Mouse (Mus musculus) hindbrain, embryonic 11.5 days (tissue): ENCODE results near the gene Vmn2r44. TPM values are rescaled to one million over a fixed set of nuclear protein-coding genes. Genes with fewer than 3 reads are reported as not detected.
"Not testable (repeated sequence)": the region's sequence is repeated elsewhere in the genome, so short reads cannot be mapped to it uniquely, and the experiment has no call there.

Experiments used
- ATAC-seq: fragments of 200-750 bp; cut with Nextera tagmentation; 2 replicates; pipeline ENCODE4 v1.8.0; 2017; ENCODE audit warnings: mild to moderate bottlenecking, moderate TSS enrichment, moderate library complexity; ENCODE audit not compliant: low FRiP score
- DNase-seq: peaks from one replicate; pipeline ENCODE4 v3.0.0-alpha.2; 2015; ENCODE audit warnings: low spot score
- H3K27ac ChIP-seq: fragments of 300-500 bp; sonication (generic); 2 replicates; pipeline ENCODE4 v1.5.1; 2014; ENCODE audit warnings: mild to moderate bottlenecking, low read depth, low read length
- H3K27me3 ChIP-seq: fragments of 300-500 bp; sonication (generic); 2 replicates; pipeline ENCODE4 v1.6.1; 2014; ENCODE audit warnings: mild to moderate bottlenecking, low read length, moderate library complexity, mixed read lengths; ENCODE audit not compliant: control insufficient read depth, insufficient read depth
- H3K36me3 ChIP-seq: fragments of 300-500 bp; sonication (generic); 2 replicates; pipeline ENCODE4 v1.6.1; 2014; ENCODE audit warnings: mild to moderate bottlenecking, low read length, moderate library complexity, mixed read lengths; ENCODE audit not compliant: control insufficient read depth, insufficient read depth
- H3K4me1 ChIP-seq: fragments of 300-500 bp; sonication (generic); replicated peaks from 2 replicates; pipeline ENCODE4 v1.6.1; 2014; ENCODE audit warnings: low read length, mixed read lengths; ENCODE audit not compliant: control insufficient read depth, insufficient read depth
- H3K4me2 ChIP-seq: fragments of 300-500 bp; sonication (generic); replicated peaks from 2 replicates; pipeline ENCODE4 v1.6.1; 2014; ENCODE audit warnings: mild to moderate bottlenecking, low read depth, low read length
- H3K4me3 ChIP-seq: fragments of 300-500 bp; sonication (generic); 2 replicates; pipeline ENCODE4 v1.5.1; 2014; ENCODE audit warnings: low read depth, low read length
- H3K9ac ChIP-seq: fragments of 300-500 bp; sonication (generic); 2 replicates; pipeline ENCODE4 v1.6.1; 2014; ENCODE audit warnings: low read depth, low read length
- H3K9me3 ChIP-seq: fragments of 300-500 bp; sonication (generic); 2 replicates; pipeline ENCODE4 v1.6.1; 2016; ENCODE audit warnings: low read length; ENCODE audit not compliant: control insufficient read depth
- WGBS: fragments of 180-500 bp; shearing (Covaris S2); extraction: QIAGEN DNeasy Blood & Tissue Kit; methylation state at CpG from one replicate; pipeline ENCODE4 v1.1.7; 2014; 5-methylcytosine and 5-hydroxymethylcytosine counted together
- polyA plus RNA-seq: library from polyadenylated mRNA; unstranded; fragments of >200 nt; fragmentation: Nextera tagmentation; extraction: Ambion mirVana; gene quantifications from 2 replicates; pipeline ENCODE4 v1.2.1, GENCODE M21; 2014

Gene Vmn2r44
- not detected in 2 replicates for polyA plus RNA-seq

DNA sequence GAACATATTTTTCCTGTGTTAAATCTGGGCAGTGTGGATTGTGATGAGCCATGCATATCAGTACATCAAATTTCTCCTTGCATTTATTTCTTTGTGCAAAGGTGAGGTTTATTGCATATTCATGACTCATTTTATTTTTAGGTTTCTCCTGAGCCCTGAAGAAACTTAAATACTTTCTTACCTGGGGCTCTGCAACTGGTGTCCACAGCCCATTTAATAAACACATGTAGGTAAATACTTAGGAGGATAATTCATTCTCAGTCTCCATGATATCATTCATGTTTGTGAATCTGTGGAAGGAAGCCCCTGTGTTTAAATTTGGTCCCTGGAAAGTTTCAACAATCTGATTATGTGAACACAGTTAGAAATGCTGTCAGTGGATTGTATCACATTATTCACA lies at the start of gene Vmn2r44:
Vmn2r44 (minus strand) TSS at position 101 of the 400 bp plus-strand sequence.
- not testable (repeated sequence) for H3K9ac ChIP-seq, DNase-seq, H3K4me2 ChIP-seq, H3K27me3 ChIP-seq, H3K4me1 ChIP-seq, ATAC-seq, H3K9me3 ChIP-seq, H3K36me3 ChIP-seq, H3K4me3 ChIP-seq, H3K27ac ChIP-seq

DNA sequence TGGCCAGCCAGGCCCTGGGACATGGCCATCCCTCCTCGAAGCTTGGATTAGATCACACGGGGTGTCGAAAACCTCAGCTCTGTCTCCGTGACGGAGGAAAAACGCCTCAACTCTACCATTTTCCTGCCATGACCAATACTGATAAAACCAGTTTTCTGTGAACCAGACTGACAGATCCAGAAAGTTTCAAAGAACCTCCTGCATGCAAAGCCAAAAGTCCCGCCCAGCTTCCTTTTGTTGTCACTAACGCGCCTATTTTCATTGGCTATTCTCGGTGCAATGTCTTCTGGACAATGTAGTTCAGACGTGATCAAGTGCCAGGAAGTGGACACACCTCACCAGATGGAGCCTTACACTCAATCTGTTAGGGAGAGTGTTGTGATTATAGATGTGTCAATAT lies 25.3 kb downstream of the Vmn2r44 start:
- ATAC-seq, H3K36me3 ChIP-seq, H3K4me3 ChIP-seq, H3K4me2 ChIP-seq, H3K4me1 ChIP-seq, DNase-seq, H3K27me3 ChIP-seq, H3K9ac ChIP-seq, H3K9me3 ChIP-seq, H3K27ac ChIP-seq: not testable (repeated sequence)
- 91% methylated on average over 11 of the region's 11 CpGs for WGBS

Other genes with a start within 250 kb of the Vmn2r44 start
- gene Vmn2r41, start 221.7 kb downstream of the Vmn2r44 start, polyA plus RNA-seq, result not detected in 2 replicates
- gene Vmn2r42, start 183.0 kb downstream of the Vmn2r44 start, polyA plus RNA-seq, result not detected in 2 replicates
- gene Vmn2r43, start 122.7 kb downstream of the Vmn2r44 start, polyA plus RNA-seq, result not detected in 2 replicates
- not detected in 2 replicates for gene Vmn2r45, start 105.7 kb upstream of the Vmn2r44 start, polyA plus RNA-seq